ENCODE assay signal across 7 mouse cellular contexts in the genomic region with DNA sequence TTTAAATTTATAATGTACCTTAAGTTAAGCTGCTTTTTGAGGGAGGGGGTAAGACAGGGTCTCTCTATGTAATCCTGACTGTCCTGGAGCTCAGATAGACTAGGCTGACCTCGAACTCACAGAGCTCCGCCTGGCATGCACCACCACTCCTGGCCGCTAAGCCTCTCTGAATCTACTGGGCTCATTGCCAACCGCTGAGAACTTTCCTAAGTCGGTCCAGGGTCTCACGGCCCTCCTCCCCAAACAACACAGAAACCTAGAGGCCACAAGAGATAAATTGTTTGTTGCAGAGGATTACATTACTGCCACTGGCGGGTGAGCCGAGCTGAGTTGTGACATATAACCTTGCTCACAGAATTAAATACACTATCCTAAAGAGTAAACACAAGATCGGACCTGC. TPM values are rescaled to one million over a fixed set of nuclear protein-coding genes. Genes with fewer than 3 reads are reported as not detected.
DNase-seq lines count a peak whose midpoint lies in the region; ATAC-seq and TF ChIP-seq lines count a peak whose summit lies in the region.

No protein-coding gene starts in this region.

- intact Hi-C loops in left cerebral cortex, postnatal 4 days (cut with DNase I): no loop called here

- WGBS in embryonic facial prominence, embryonic 14.5 days: 17% methylated on average over 9 of the region's 9 CpGs
- 24% methylated on average over 9 of the region's 9 CpGs for WGBS in hindbrain, embryonic 10.5 days
- 19% methylated on average over 9 of the region's 9 CpGs for WGBS in midbrain, embryonic 12.5 days

- H3K27me3 ChIP-seq in ES-Bruce4 (ENCODE audit: control insufficient read depth, insufficient read depth, low read length, poor library complexity, severe bottlenecking): no peaks in the 10 kb centered on the region
- no peaks in the 10 kb centered on the region for H3K27me3 ChIP-seq in embryonic facial prominence, embryonic 14.5 days (replicated peaks; ENCODE audit: control insufficient read depth, insufficient read depth, low read length)
- peaks cover 13% of the 10 kb centered on the region; the same call in 1 of the 2 replicates for H3K27me3 ChIP-seq in hindbrain, embryonic 10.5 days (ENCODE audit: insufficient read depth, poor library complexity, severe bottlenecking)
- H3K27me3 ChIP-seq in midbrain, embryonic 12.5 days: peaks cover 16% of the 10 kb centered on the region; the same call in 1 of the 2 replicates

- TF ChIP-seq CTCF in ES-Bruce4 (IDR thresholded peaks at IDR 0.05; ENCODE audit: low read depth, low read length): no peak

- H3K4me2 ChIP-seq in embryonic facial prominence, embryonic 14.5 days (ENCODE audit: low read depth, low read length): peak overlapping the region; percentile 85
- peak overlapping the region; percentile 68 for H3K4me2 ChIP-seq in midbrain, embryonic 12.5 days (replicated peaks)

- peak; percentile 13; the same call in 1 of the 2 replicates for ATAC-seq in embryonic facial prominence, embryonic 14.5 days (ENCODE audit: low read depth)
- no peak for ATAC-seq in midbrain, embryonic 12.5 days (ENCODE audit: low FRiP score, low read depth)

- H3K9me3 ChIP-seq in ES-Bruce4 (replicated peaks; ENCODE audit: control insufficient read depth, insufficient read depth, low read length, poor library complexity, severe bottlenecking): 0 out of 2 replicates have a peak, but pooled peaks cover 2% of the 10 kb centered on the region
- H3K9me3 ChIP-seq in embryonic facial prominence, embryonic 14.5 days (ENCODE audit: control insufficient read depth, low read length): no peaks in the 10 kb centered on the region
- no peaks in the 10 kb centered on the region for H3K9me3 ChIP-seq in hindbrain, embryonic 10.5 days
- no peaks in the 10 kb centered on the region for H3K9me3 ChIP-seq in midbrain, embryonic 12.5 days

- TF ChIP-seq EP300 in ES-Bruce4 (IDR thresholded peaks at IDR 0.05; ENCODE audit: insufficient read depth, low read depth, low read length): no peak

- H3K4me1 ChIP-seq in ES-Bruce4 (ENCODE audit: control insufficient read depth, insufficient read depth, low read length): no peaks in the 10 kb centered on the region
- no peaks in the 10 kb centered on the region for H3K4me1 ChIP-seq in embryonic facial prominence, embryonic 14.5 days (ENCODE audit: control insufficient read depth, insufficient read depth, low read length)
- peaks cover 13% of the 10 kb centered on the region for H3K4me1 ChIP-seq in hindbrain, embryonic 10.5 days (replicated peaks)
- H3K4me1 ChIP-seq in midbrain, embryonic 12.5 days: peaks cover 2% of the 10 kb centered on the region; the same call in 1 of the 2 replicates

- peak overlapping the region; percentile 42 for H3K4me3 ChIP-seq in ES-Bruce4 (ENCODE audit: low read depth, low read length)
- peak overlapping the region; percentile 64 for H3K4me3 ChIP-seq in embryonic facial prominence, embryonic 14.5 days (ENCODE audit: low read depth, low read length)
- H3K4me3 ChIP-seq in hindbrain, embryonic 10.5 days: peak overlapping the region; percentile 71; the same call in 1 of the 2 replicates
- peak overlapping the region; percentile 64 for H3K4me3 ChIP-seq in midbrain, embryonic 12.5 days

- no peak for TF ChIP-seq POLR2A in ES-Bruce4 (IDR thresholded peaks at IDR 0.05; ENCODE audit: insufficient read depth, low read length)

- DNase-seq in adrenal gland, adult 18-20 months (ENCODE audit: low spot score in 2 of 2): peak; percentile 43 to 54
- peak; percentile 83 for DNase-seq in embryonic facial prominence, embryonic 14.5 days (ENCODE audit: low spot score)
- DNase-seq in hindbrain, embryonic 10.5 days (ENCODE audit: low spot score): peak; percentile 45
- peak; percentile 68 for DNase-seq in left cerebral cortex, postnatal 4 days
- peak; percentile 75 for DNase-seq in testis, postnatal 10 days (ENCODE audit: low spot score)

- H3K27ac ChIP-seq in ES-Bruce4 (ENCODE audit: insufficient read depth, low read length): no peak overlapping the region
- no peak overlapping the region for H3K27ac ChIP-seq in embryonic facial prominence, embryonic 14.5 days (replicated peaks; ENCODE audit: low read depth, low read length)
- H3K27ac ChIP-seq in hindbrain, embryonic 10.5 days: no peak overlapping the region
- no peak overlapping the region for H3K27ac ChIP-seq in midbrain, embryonic 12.5 days (replicated peaks)

- H3K36me3 ChIP-seq in ES-Bruce4 (ENCODE audit: control insufficient read depth, insufficient read depth, low read length, poor library complexity, severe bottlenecking): no peaks in the 10 kb centered on the region
- H3K36me3 ChIP-seq in embryonic facial prominence, embryonic 14.5 days (ENCODE audit: control insufficient read depth, insufficient read depth, low read length): 0 out of 2 replicates have a peak, but pooled peaks cover 3% of the 10 kb centered on the region
- no peaks in the 10 kb centered on the region for H3K36me3 ChIP-seq in hindbrain, embryonic 10.5 days
- H3K36me3 ChIP-seq in midbrain, embryonic 12.5 days: no peaks in the 10 kb centered on the region

- peak overlapping the region; percentile 22; the same call in 1 of the 2 replicates for H3K9ac ChIP-seq in ES-Bruce4 (ENCODE audit: low read depth, poor library complexity, severe bottlenecking)
- H3K9ac ChIP-seq in embryonic facial prominence, embryonic 14.5 days (ENCODE audit: low read depth, low read length): no peak overlapping the region; the same call in 1 of the 2 replicates
- H3K9ac ChIP-seq in midbrain, embryonic 12.5 days (replicated peaks): no peak overlapping the region

RNA-seq across cellular contexts. Expression of a gene that starts 1.4 kb away (rescaled TPM):
- polyA plus RNA-seq in ES-Bruce4 (2011; ENCODE audit: insufficient read depth, insufficient read length, low read depth, missing spikeins): 4.2 and 4.4 TPM in 2 replicates
- total RNA-seq in adrenal gland, adult 18-20 months (2021): 10 to 100 TPM; 10.3 to 37.9 TPM
- 1.2 and 1.6 TPM in 2 replicates for polyA plus RNA-seq in embryonic facial prominence, embryonic 14.5 days (2014; fragmentation: Nextera tagmentation; extraction: Ambion mirVana)
- polyA plus RNA-seq in hindbrain, embryonic 10.5 days (2016; fragmentation: Nextera tagmentation; extraction: Ambion mirVana): 1.1 and 1.2 TPM in 2 replicates
- total RNA-seq in left cerebral cortex, postnatal 4 days (2021): 1 to 10 TPM; 8.2 to 8.4 TPM
- polyA plus RNA-seq in midbrain, embryonic 12.5 days (2016; fragmentation: Nextera tagmentation; extraction: Ambion mirVana): 1.3 and 1.6 TPM in 2 replicates

RNA-seq across cellular contexts. Expression of a gene that starts 20.6 kb away (rescaled TPM):
- 5.3 and 6.2 TPM in 2 replicates for polyA plus RNA-seq in ES-Bruce4 (2011; ENCODE audit: insufficient read depth, insufficient read length, low read depth, missing spikeins)
- 1 to 10 TPM in 1 of 2 experiments, under 1 TPM in 1; 0.86 to 1.0 TPM for total RNA-seq in adrenal gland, adult 18-20 months (2021)
- 12.5 and 14.4 TPM in 2 replicates for polyA plus RNA-seq in embryonic facial prominence, embryonic 14.5 days (2014; fragmentation: Nextera tagmentation; extraction: Ambion mirVana)
- polyA plus RNA-seq in hindbrain, embryonic 10.5 days (2016; fragmentation: Nextera tagmentation; extraction: Ambion mirVana): 3.7 and 7.1 TPM in 2 replicates
- 10 to 100 TPM; 46.7 to 48.9 TPM for total RNA-seq in left cerebral cortex, postnatal 4 days (2021)
- polyA plus RNA-seq in midbrain, embryonic 12.5 days (2016; fragmentation: Nextera tagmentation; extraction: Ambion mirVana): 14.3 and 16.9 TPM in 2 replicates

RNA-seq across cellular contexts. Expression of a gene that starts 55.8 kb away (rescaled TPM):
- not detected in 2 replicates for polyA plus RNA-seq in ES-Bruce4 (2011; ENCODE audit: insufficient read depth, insufficient read length, low read depth, missing spikeins)
- total RNA-seq in adrenal gland, adult 18-20 months (2021): not detected
- 0.12 TPM in 1 of 2 replicates, not detected in the other for polyA plus RNA-seq in embryonic facial prominence, embryonic 14.5 days (2014; fragmentation: Nextera tagmentation; extraction: Ambion mirVana)
- polyA plus RNA-seq in hindbrain, embryonic 10.5 days (2016; fragmentation: Nextera tagmentation; extraction: Ambion mirVana): 0.06 and 0.61 TPM in 2 replicates
- total RNA-seq in left cerebral cortex, postnatal 4 days (2021): under 1 TPM in 1 of 2 experiments, not detected in 1; 0.16 TPM
- polyA plus RNA-seq in midbrain, embryonic 12.5 days (2016; fragmentation: Nextera tagmentation; extraction: Ambion mirVana): 0.26 TPM in 1 of 2 replicates, not detected in the other
